Mouse (Mus musculus): ENCODE results near the gene Lao1. TPM values are rescaled to one million over a fixed set of nuclear protein-coding genes. Genes with fewer than 3 reads are reported as not detected.

Lao1 gene
- polyA plus RNA-seq, 1 experiment from 2014 or later: not detected

DNA sequence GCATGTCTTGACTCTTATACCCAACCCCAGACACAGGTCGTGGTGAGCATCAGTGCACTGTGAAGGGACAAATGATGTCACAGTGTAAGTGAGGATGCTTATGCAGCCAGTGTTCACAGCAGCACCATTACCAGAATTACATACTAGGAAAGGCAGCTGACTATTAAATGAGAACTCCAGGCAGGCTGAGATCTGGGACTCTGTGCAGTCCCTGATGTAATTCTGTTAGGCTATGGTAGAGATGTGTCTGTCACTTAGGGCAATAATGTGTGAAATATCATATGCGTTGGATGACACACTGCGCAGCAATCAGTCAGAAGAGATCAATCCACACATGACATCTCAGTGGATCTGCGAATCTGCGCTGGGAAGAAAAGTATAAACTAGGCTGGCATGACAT is 55.7 kb downstream of the Lao1 start:
- 88% methylated on average over 5 of the region's 5 CpGs for WGBS (ENCODE audit: insufficient replicate concordance)
- Histone ChIP-seq H3K4me3 (no peak overlapping the region), H3K9ac (peak overlapping the region; percentile 23; the same call in 1 of the 2 replicates), H3K9me3 (replicated peaks) (no peaks in the 10 kb centered on the region), H3K4me2 (no peak overlapping the region), H3K4me1 (peaks cover 80% of the 10 kb centered on the region), H3K27me3 (replicated peaks) (peaks cover 18% of the 10 kb centered on the region), H3K27ac (peak overlapping the region; percentile 98), H3K36me3 (no peaks in the 10 kb centered on the region)
- ATAC-seq: no peak

Other genes with a start within 250 kb of the Lao1 start
- gene Olfr1340, start 241.4 kb upstream of the Lao1 start, polyA plus RNA-seq (2016; fragmentation: Nextera tagmentation; extraction: Ambion mirVana): not detected in 2 replicates
- not detected in 2 replicates for gene Olfr1339, start 229.4 kb upstream of the Lao1 start, polyA plus RNA-seq (2016; fragmentation: Nextera tagmentation; extraction: Ambion mirVana)
- gene Olfr1338, start 202.8 kb upstream of the Lao1 start, polyA plus RNA-seq (2016; fragmentation: Nextera tagmentation; extraction: Ambion mirVana): not detected in 2 replicates
- gene Olfr1337, start 179.0 kb upstream of the Lao1 start, polyA plus RNA-seq (2016; fragmentation: Nextera tagmentation; extraction: Ambion mirVana): not detected in 2 replicates
- not detected in 2 replicates for gene Olfr1335, start 151.6 kb upstream of the Lao1 start, polyA plus RNA-seq (2016; fragmentation: Nextera tagmentation; extraction: Ambion mirVana)
- gene Olfr1333, start 125.3 kb upstream of the Lao1 start, polyA plus RNA-seq (2016; fragmentation: Nextera tagmentation; extraction: Ambion mirVana): not detected in 2 replicates
- not detected in 2 replicates for gene Olfr1331, start 96.9 kb upstream of the Lao1 start, polyA plus RNA-seq (2016; fragmentation: Nextera tagmentation; extraction: Ambion mirVana)
- gene Olfr1330, start 73.0 kb upstream of the Lao1 start, polyA plus RNA-seq (2016; fragmentation: Nextera tagmentation; extraction: Ambion mirVana): not detected in 2 replicates
- gene Olfr1329, start 44.1 kb upstream of the Lao1 start, polyA plus RNA-seq (2016; fragmentation: Nextera tagmentation; extraction: Ambion mirVana): not detected in 2 replicates
- gene Olfr1328, start 23.0 kb upstream of the Lao1 start, polyA plus RNA-seq (2016; fragmentation: Nextera tagmentation; extraction: Ambion mirVana): not detected in 2 replicates
- gene Slc2a1, start 147.1 kb downstream of the Lao1 start, polyA plus RNA-seq (2016; fragmentation: Nextera tagmentation; extraction: Ambion mirVana): 309 TPM in 2 replicates
- 3.6 and 3.8 TPM in 2 replicates for gene Zfp691, start 212.6 kb downstream of the Lao1 start, polyA plus RNA-seq (2016; fragmentation: Nextera tagmentation; extraction: Ambion mirVana)
- gene Ermap, start 228.4 kb downstream of the Lao1 start, polyA plus RNA-seq (2016; fragmentation: Nextera tagmentation; extraction: Ambion mirVana): 328 and 333 TPM in 2 replicates
- 114 and 121 TPM in 2 replicates for gene Svbp, start 233.7 kb downstream of the Lao1 start, polyA plus RNA-seq (2016; fragmentation: Nextera tagmentation; extraction: Ambion mirVana)

Data from liver, embryonic 12.5 days (tissue).